Mouse (Mus musculus): Measurements from ENCODE around the gene Stpg3.
A peak's percentile ranks its signal among the peaks of the same experiment; 100 is the strongest.

Gene Stpg3

GRCm38 (mm10) chr2:25234551-25235220 is 20.2 kb upstream of the Stpg3 start:
- DNase-seq: no peak

GRCm38 (mm10) chr2:25234050-25234449 is 19.6 kb upstream of the Stpg3 start, which contains the start of gene Slc34a3:
TSS of gene Slc34a3 (minus strand) at chr2:25234364.
- DNase-seq: no peak

GRCm38 (mm10) chr2:25233421-25233820 is 19.0 kb upstream of the Stpg3 start:
- DNase-seq: no peak

GRCm38 (mm10) chr2:25231038-25231437 is 16.6 kb upstream of the Stpg3 start:
- DNase-seq: no peak

GRCm38 (mm10) chr2:25230581-25230980 is 16.1 kb upstream of the Stpg3 start:
- DNase-seq: no peak

- no peak for DNase-seq
Observed at GRCm38 (mm10) chr2:25229582-25229981, 15.1 kb upstream of the Stpg3 start.

- DNase-seq: no peak
Observed at GRCm38 (mm10) chr2:25228995-25229530, 14.6 kb upstream of the Stpg3 start.

- peak; percentile 90 for DNase-seq
Observed at GRCm38 (mm10) chr2:25228431-25228889, 14.0 kb upstream of the Stpg3 start.

- no peak for DNase-seq
Observed at GRCm38 (mm10) chr2:25227406-25227805, 13.0 kb upstream of the Stpg3 start.

- DNase-seq: no peak
Observed at GRCm38 (mm10) chr2:25226864-25227263, 12.4 kb upstream of the Stpg3 start.

GRCm38 (mm10) chr2:25225811-25226379 is 11.5 kb upstream of the Stpg3 start:
- DNase-seq: no peak

- peak; percentile 100 for DNase-seq
Observed at GRCm38 (mm10) chr2:25224766-25225752, 10.6 kb upstream of the Stpg3 start.

GRCm38 (mm10) chr2:25224492-25224765 is 10.0 kb upstream of the Stpg3 start, which contains the start of gene Tubb4b:
TSS of gene Tubb4b (minus strand) at chr2:25224702.
- no peak for DNase-seq

- DNase-seq: peak; percentile 76
Observed at GRCm38 (mm10) chr2:25223681-25224491, 9.4 kb upstream of the Stpg3 start.

GRCm38 (mm10) chr2:25221331-25221772 is 6.9 kb upstream of the Stpg3 start:
- no peak for DNase-seq

- DNase-seq: no peak
Observed at GRCm38 (mm10) chr2:25218445-25218844, 4.0 kb upstream of the Stpg3 start, which contains the start of gene Fam166a. TSS of gene Fam166a (plus strand) at chr2:25218745.

GRCm38 (mm10) chr2:25217666-25218065 is 3.2 kb upstream of the Stpg3 start:
- no peak for DNase-seq

- DNase-seq: no peak
Observed at GRCm38 (mm10) chr2:25213266-25213865, 1.1 kb downstream of the Stpg3 start.

- peak; percentile 95 for DNase-seq
Observed at GRCm38 (mm10) chr2:25211121-25211670, 3.2 kb downstream of the Stpg3 start, which contains the start of gene Nelfb. TSS of gene Nelfb (minus strand) at chr2:25211489.

- DNase-seq: no peak
Observed at GRCm38 (mm10) chr2:25210686-25211085, 3.8 kb downstream of the Stpg3 start.

- no peak for DNase-seq
Observed at GRCm38 (mm10) chr2:25207593-25207992, 6.8 kb downstream of the Stpg3 start.

Measured in embryo, embryonic 11 days (tissue).